2 mouse cellular contexts compared by ENCODE assay signal in genomic region chr6:55044542-55044941, GRCm38 (mm10).
TF ChIP-seq lines count a peak whose summit lies in the region.

No protein-coding gene starts in this region.

TF ChIP-seq in CH12.LX, 34 proteins besides CTCF, POLR2A, EP300 and RAD21 (continued from another document):
- TF ChIP-seq PAX5 (IDR thresholded peaks at IDR 0.05; ENCODE audit: low read length) (no peak), CHD1 (IDR thresholded peaks at IDR 0.05; ENCODE audit: low read depth, low read length) (no peak), TBP (conservative IDR thresholded peaks at IDR 0.05; ENCODE audit: low read depth, low read length) (no peak), RCOR1 (conservative IDR thresholded peaks at IDR 0.05; ENCODE audit: low read depth, low read length) (no peak), MAFK (IDR thresholded peaks at IDR 0.05; ENCODE audit: insufficient replicate concordance, low read length) (no peak), ZKSCAN1 (IDR thresholded peaks at IDR 0.05; ENCODE audit: borderline replicate concordance, low read depth, low read length) (no peak), NRF1 (IDR thresholded peaks at IDR 0.05; ENCODE audit: low read depth, low read length) (no peak), IRF4 (IDR thresholded peaks at IDR 0.05; ENCODE audit: low read depth, low read length) (no peak), GABPA (IDR thresholded peaks at IDR 0.05; ENCODE audit: insufficient replicate concordance, low read depth, low read length) (no peak), KAT2A (IDR thresholded peaks at IDR 0.05; ENCODE audit: insufficient replicate concordance, low read length) (no peak), ETS1 (conservative IDR thresholded peaks at IDR 0.05; ENCODE audit: low read depth, low read length) (no peak), TCF12 (IDR thresholded peaks at IDR 0.05; ENCODE audit: low read depth, low read length) (no peak), USF1 (IDR thresholded peaks at IDR 0.05; ENCODE audit: low read depth, low read length) (no peak), MAX (IDR thresholded peaks at IDR 0.05; ENCODE audit: low read length) (no peak), JUND (conservative IDR thresholded peaks at IDR 0.05; ENCODE audit: low read depth, low read length) (no peak)

TF ChIP-seq in myocyte, 11 proteins besides CTCF, POLR2A, EP300 and RAD21 (continued from another document):
- TF ChIP-seq TCF3 (IDR thresholded peaks at IDR 0.05; ENCODE audit: insufficient read length, low read depth) (no peak), SRF (IDR thresholded peaks at IDR 0.05; ENCODE audit: control insufficient read depth, insufficient read length, low read depth) (no peak), REST (IDR thresholded peaks at IDR 0.05; ENCODE audit: insufficient read depth, insufficient read length) (no peak), MYOD1 (IDR thresholded peaks at IDR 0.05; ENCODE audit: control insufficient read depth in 1 of 3, insufficient read length in 2 of 3, low read depth in 2 of 3) (no peak), MYOG (IDR thresholded peaks at IDR 0.05; ENCODE audit: control insufficient read depth in 1 of 3, insufficient read depth in 1 of 3, insufficient read length in 2 of 3, low read depth in 2 of 3) (no peak)
TF ChIP-seq in myocyte: peak in this region for 0.
